In the genomic region with DNA sequence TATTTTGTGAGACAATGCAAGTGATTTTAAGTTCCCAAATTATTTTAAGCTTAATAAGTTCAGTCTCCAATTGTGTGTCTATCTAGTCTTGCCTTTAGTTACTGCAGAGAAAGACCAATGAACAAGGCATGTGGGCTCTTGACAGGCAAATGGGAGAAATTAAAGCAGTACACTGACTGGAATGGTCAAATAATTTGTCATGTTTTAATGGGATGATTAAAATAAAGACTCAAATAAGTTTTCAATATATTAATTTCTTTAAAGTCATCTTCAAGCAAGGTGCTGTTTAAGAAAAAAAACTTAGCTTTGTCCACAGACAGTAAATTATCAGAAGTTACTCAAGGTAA, we compare ENCODE assay signal across 9 mouse cellular contexts. TPM values are rescaled to one million over a fixed set of nuclear protein-coding genes. Genes with fewer than 3 reads are reported as not detected.
DNase-seq lines count a peak whose midpoint lies in the region; ATAC-seq lines count a peak whose summit lies in the region.
"Had no signal": no experiment of that assay in that cellular context is flagged by ENCODE, and none has a peak within 500 bp of the region (broad histone marks: within the 10 kb centered on the region; RNA-seq: fewer than 3 reads in every experiment).

No protein-coding gene starts in this region.

- H3K27ac ChIP-seq in lung, embryonic 16.5 days (ENCODE audit: low read length) = peak overlapping the region; percentile 99
- peak overlapping the region; percentile 96 for H3K27ac ChIP-seq in forebrain, embryonic 15.5 days (replicated peaks)
- peak overlapping the region; percentile 96 for H3K27ac ChIP-seq in liver, embryonic 12.5 days
- peak overlapping the region; percentile 97 for H3K27ac ChIP-seq in stomach, embryonic 16.5 days (ENCODE audit: low read length)

- H3K27me3 ChIP-seq in lung, embryonic 16.5 days (ENCODE audit: control insufficient read depth, insufficient read depth, low read depth, low read length) = no peaks in the 10 kb centered on the region
- H3K27me3 ChIP-seq in forebrain, embryonic 15.5 days = no peaks in the 10 kb centered on the region
- H3K27me3 ChIP-seq in liver, embryonic 12.5 days (replicated peaks) = no peaks in the 10 kb centered on the region
- H3K27me3 ChIP-seq in stomach, embryonic 16.5 days (ENCODE audit: control insufficient read depth, insufficient read depth, low read length) = no peaks in the 10 kb centered on the region

- H3K4me1 ChIP-seq in lung, embryonic 16.5 days (replicated peaks; ENCODE audit: control insufficient read depth, insufficient read depth, low read length) = peaks cover 3% of the 10 kb centered on the region; the same call in 1 of the 2 replicates
- peaks cover 15% of the 10 kb centered on the region for H3K4me1 ChIP-seq in forebrain, embryonic 15.5 days
- H3K4me1 ChIP-seq in liver, embryonic 12.5 days = peaks cover 33% of the 10 kb centered on the region
- H3K4me1 ChIP-seq in stomach, embryonic 16.5 days (ENCODE audit: control insufficient read depth, insufficient read depth, low read length) = no peaks in the 10 kb centered on the region

- H3K9me3 ChIP-seq in lung, embryonic 16.5 days (ENCODE audit: control insufficient read depth, low read length) = no peaks in the 10 kb centered on the region
- H3K9me3 ChIP-seq in forebrain, embryonic 15.5 days = no peaks in the 10 kb centered on the region
- H3K9me3 ChIP-seq in liver, embryonic 12.5 days (replicated peaks) = no peaks in the 10 kb centered on the region; the same call in 1 of the 2 replicates
- H3K9me3 ChIP-seq in stomach, embryonic 16.5 days (replicated peaks; ENCODE audit: control insufficient read depth, low read length) = no peaks in the 10 kb centered on the region

- no peak overlapping the region for H3K4me3 ChIP-seq in lung, embryonic 16.5 days (ENCODE audit: low read length)
- peak overlapping the region; percentile 84 for H3K4me3 ChIP-seq in forebrain, embryonic 15.5 days
- H3K4me3 ChIP-seq in liver, embryonic 12.5 days = peak overlapping the region; percentile 79
- no peak overlapping the region for H3K4me3 ChIP-seq in stomach, embryonic 16.5 days (replicated peaks; ENCODE audit: low read length)

- peak overlapping the region; percentile 100; the same call in 1 of the 2 replicates for H3K9ac ChIP-seq in lung, embryonic 16.5 days (ENCODE audit: low read length)
- peak overlapping the region; percentile 97; the same call in 1 of the 2 replicates for H3K9ac ChIP-seq in forebrain, embryonic 15.5 days (replicated peaks)
- H3K9ac ChIP-seq in liver, embryonic 12.5 days = peak overlapping the region; percentile 95
- H3K9ac ChIP-seq in stomach, embryonic 16.5 days (ENCODE audit: low read length) = peak overlapping the region; percentile 99; the same call in 1 of the 2 replicates

- ATAC-seq in lung, embryonic 16.5 days (ENCODE audit: low read depth) = no peak
- no peak for ATAC-seq in forebrain, embryonic 15.5 days (replicated peaks)
- no peak for ATAC-seq in liver, embryonic 12.5 days
- ATAC-seq in stomach, embryonic 16.5 days (ENCODE audit: insufficient read depth, low FRiP score) = no peak

- peak overlapping the region; percentile 62; the same call in 1 of the 2 replicates for H3K4me2 ChIP-seq in lung, embryonic 16.5 days (ENCODE audit: low read depth, low read length)
- H3K4me2 ChIP-seq in forebrain, embryonic 15.5 days (replicated peaks) = peak overlapping the region; percentile 71
- peak overlapping the region; percentile 94 for H3K4me2 ChIP-seq in liver, embryonic 12.5 days
- H3K4me2 ChIP-seq in stomach, embryonic 16.5 days (ENCODE audit: low read depth, low read length) = peak overlapping the region; percentile 57

- no peaks in the 10 kb centered on the region for H3K36me3 ChIP-seq in lung, embryonic 16.5 days (ENCODE audit: control insufficient read depth, insufficient read depth, low read length)
- no peaks in the 10 kb centered on the region for H3K36me3 ChIP-seq in forebrain, embryonic 15.5 days
- peaks cover 14% of the 10 kb centered on the region for H3K36me3 ChIP-seq in liver, embryonic 12.5 days
- H3K36me3 ChIP-seq in stomach, embryonic 16.5 days (ENCODE audit: control insufficient read depth, insufficient read depth, low read length) = no peaks in the 10 kb centered on the region

- intact Hi-C loops in left cerebral cortex, postnatal 10 days (cut with DNase I) = loop anchor here (5.0 kb wide), 1 partner anchor 110 kb away; a partner anchor contains a TSS

- DNase-seq in lung, adult 18-20 months = no peak
- no peak for DNase-seq in right cerebral cortex, adult 18-20 months
- DNase-seq in left cerebral cortex, postnatal 10 days (ENCODE audit: extremely low spot score in 1 of 2, low spot score in 2 of 2) = no peak
- DNase-seq in cerebellum, postnatal 36 days = no peak
- DNase-seq: kidney, adult 2 months had no signal

RNA-seq across cellular contexts. Expression of a gene that starts 14.5 kb away (rescaled TPM):
- polyA plus RNA-seq in lung, embryonic 16.5 days (2015; fragmentation: Nextera tagmentation; extraction: Ambion mirVana) = 5.5 and 5.8 TPM in 2 replicates
- 5.5 and 6.9 TPM in 2 replicates for polyA plus RNA-seq in forebrain, embryonic 15.5 days (2015; fragmentation: Nextera tagmentation; extraction: Ambion mirVana)
- polyA plus RNA-seq in liver, embryonic 12.5 days (2016; fragmentation: Nextera tagmentation; extraction: Ambion mirVana) = 6.7 and 6.8 TPM in 2 replicates
- 6.3 and 9.4 TPM in 2 replicates for polyA plus RNA-seq in stomach, embryonic 16.5 days (2015; fragmentation: Nextera tagmentation; extraction: Ambion mirVana)
- 1 to 10 TPM; 7.6 to 9.5 TPM for total RNA-seq in left cerebral cortex, postnatal 10 days (2021)

Comparison
In these comparisons a context has a peak if more than half of its experiments do, and no peak if none do; other contexts are left out.
1. H3K4me3 ChIP-seq: peak in forebrain, embryonic 15.5 days (single experiment) and liver, embryonic 12.5 days (single experiment); none in lung, embryonic 16.5 days (single experiment) and stomach, embryonic 16.5 days (single experiment).
2. Peak in every context shown above with its lines, with median percentiles within 50 percentile points of each other: H3K27ac ChIP-seq, H3K4me2 ChIP-seq and H3K9ac ChIP-seq.